Mouse (Mus musculus) megakaryocyte, embryonic 14.5 days (primary cell): ENCODE results near the gene Nt5dc1.

ENCODE experiments used
- FLI1 ChIP-seq: IDR thresholded peaks from 2 replicates; pipeline ENCODE4 v1.6.1; 2012; ENCODE audit warnings: low read length, inconsistent platforms, mixed read lengths
- GATA1 ChIP-seq: IDR thresholded peaks from 3 replicates; pipeline ENCODE4 v1.6.1; 2012; ENCODE audit warnings: mixed read lengths, low read length, inconsistent platforms, borderline replicate concordance

DNA sequence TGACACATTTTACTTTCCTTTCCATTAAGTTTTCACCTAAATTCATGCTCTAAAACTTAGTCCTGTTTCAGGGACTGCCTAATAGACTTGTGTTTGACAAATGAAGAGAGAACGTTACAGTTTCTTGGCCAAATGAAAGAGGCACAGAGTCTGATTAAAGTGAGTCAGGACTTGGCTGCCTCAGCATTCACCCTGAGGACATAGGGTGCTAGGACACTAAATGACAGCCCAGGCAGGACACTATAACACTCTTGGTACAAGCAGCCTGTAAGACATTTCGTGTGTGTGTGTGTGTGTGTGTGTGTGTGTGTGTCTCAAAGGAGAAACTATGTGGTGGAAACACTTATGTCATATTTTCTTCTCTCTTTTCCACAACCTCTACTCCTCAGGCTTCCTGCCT is 172.2 kb downstream of the Nt5dc1 start:
- TF ChIP-seq GATA1 (no peak), FLI1 (no peak)
